Mouse (Mus musculus): ENCODE data around the gene Fut4.

The Fut4 gene

DNA sequence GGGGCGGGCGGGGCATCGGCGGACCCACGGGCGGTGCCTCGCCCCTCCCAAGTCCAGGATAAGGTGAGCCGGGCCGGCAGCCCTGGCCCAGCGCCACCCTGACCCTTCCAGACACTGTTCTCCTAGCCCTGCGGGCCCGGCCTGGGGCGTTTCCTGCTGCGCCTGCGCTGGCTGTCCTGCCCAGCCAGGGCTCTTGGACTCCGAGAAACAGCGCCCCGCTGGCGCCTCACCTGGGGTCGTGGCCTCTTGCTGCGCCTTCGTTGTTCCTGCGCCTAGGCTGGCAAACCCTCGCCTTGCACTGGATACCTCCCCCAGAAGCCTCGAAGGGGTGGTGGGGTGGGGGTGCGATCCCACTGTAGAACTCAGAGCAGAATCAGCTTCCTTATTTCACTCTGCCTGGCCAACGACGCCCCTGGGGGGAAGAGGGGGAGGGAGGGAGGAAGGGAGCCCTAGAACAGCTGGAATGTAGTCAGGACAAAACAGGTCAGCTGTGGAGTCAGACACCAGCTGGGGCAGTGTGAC lies at the start of gene Fut4:
Fut4 (minus strand) TSS at position 393 of the 522 bp plus-strand sequence.
- DNase-seq (ENCODE audit: low read depth, low spot score): no peak

DNA sequence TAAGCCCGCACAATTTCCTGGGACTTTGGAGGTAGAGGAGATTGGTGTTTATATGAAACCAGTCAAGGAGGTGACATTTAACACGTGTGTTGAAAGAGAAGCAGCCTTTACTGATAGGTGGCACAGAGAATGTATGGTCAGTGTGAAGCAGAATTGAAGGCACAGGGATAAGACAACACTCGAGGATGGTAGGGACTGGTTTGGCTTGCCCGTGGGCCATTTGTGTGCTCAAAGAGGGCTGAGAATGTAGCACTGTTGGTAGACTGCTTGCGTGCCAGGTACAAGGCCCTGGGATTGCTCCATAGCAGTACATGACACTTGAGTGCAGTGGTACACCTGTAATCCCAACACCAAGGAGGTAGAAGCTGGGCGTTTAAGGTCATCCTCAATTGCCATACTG lies 35.2 kb upstream of the Fut4 start:
- no peak for DNase-seq (ENCODE audit: low read depth, low spot score)

DNA sequence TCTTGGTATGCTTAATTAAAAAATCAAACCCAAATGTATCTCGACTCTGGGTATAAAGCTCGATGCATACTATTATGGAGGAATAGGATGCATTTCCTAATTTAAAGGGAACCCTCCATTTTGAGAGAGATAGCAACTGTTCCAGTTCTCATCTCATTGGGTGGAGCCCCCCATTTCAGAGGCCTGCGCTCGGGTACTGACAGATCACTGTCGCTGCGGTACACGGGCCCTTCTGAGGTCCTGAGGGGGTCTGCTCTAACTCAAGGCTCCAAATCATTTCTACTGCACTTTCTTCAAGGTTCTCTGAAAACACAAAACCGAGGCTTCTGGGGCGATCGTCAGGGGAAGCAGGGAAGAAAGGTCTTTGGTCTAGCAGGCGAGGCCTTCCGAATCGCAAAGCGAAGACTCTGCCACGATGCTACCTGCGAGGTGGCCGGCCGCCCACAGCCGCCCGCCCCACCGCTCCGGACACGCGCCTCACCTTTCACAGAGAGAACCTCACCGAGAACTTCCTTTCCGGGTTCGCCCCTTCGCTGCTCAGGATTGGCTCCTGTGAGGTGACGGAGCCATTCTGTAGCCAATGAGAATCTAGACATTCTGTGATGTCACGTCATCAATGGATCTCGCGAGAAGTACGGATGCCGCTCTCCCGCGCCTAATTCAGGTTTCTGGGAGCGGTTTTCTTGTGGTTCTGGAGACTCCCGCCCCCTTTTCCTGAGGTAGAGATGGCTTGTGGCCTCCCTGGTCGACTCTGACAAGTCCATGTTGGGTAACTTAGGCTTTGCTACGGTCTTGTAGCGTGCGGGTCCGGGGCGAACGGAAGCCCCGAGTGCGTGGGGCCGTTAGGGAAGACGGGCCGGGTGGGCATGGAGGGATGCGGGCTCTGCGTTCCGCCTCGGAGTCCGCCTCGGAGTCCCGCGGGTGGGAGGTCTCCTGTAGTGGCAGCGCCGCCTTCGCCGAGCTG lies 32.1 kb upstream of the Fut4 start, which contains the start of the genes Mre11a and Ankrd49:
Mre11a (plus strand) TSS at position 616 of the 964 bp plus-strand sequence.
Ankrd49 (minus strand) TSS at position 818 of the 964 bp plus-strand sequence.
- peak; percentile 90 for DNase-seq (ENCODE audit: low read depth, low spot score)

DNA sequence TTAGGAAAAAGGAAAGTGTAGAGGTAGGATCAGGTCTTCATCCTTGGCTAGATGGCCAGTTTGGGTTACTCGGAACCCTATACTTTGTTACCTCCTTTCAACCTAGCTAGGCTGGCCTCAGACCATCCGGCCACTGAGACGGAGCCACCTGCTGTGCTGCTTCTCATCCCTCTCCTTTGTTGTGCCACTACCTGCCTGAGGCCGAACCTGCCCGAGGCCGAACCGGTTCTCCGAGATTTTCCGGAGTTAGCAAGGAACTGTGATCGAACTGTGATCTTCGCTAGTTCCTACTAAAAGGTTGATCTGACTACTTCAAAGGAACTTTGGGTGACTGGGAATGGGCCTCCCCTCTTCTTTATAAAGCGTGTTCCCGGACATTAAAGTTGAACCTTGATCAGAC lies 26.1 kb upstream of the Fut4 start:
- DNase-seq (ENCODE audit: low read depth, low spot score): no peak

DNA sequence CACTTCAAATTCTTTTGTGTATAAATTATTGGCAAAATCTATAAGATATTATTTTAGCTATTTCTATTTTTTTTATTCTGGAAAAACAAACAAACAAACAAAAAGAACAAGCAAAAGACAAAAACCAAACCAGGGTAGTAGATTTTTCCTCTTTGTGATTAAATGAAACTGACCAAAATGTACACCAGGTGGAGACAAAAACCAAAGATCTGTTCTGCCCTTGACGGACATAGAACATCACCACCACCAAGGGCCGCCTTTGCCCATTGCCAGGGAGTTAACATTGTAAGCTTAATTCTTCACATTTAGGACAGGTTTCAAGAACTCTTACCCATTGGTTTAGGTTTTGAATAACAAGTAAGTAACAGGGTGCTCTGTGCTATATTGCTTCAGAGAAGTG lies 21.6 kb upstream of the Fut4 start:
- no peak for DNase-seq (ENCODE audit: low read depth, low spot score)

DNA sequence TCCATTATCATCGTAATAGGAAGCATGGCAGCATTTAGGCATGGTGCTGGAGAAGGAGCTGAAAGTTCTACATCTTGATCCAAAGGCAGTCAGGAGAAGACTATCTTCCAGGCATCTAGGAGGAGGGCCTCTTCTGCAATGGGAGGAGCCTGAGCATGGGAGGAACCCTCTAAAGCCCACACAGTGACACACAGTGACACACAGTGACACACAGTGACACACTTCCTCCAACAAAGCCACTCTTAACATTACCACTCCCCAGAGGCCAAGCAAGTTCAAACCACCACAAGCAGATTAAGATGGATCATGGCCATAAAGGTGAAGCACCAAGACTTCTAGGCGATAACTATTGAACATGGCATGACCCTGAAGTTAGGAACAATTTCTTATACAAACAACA lies 19.9 kb upstream of the Fut4 start:
- no peak for DNase-seq (ENCODE audit: low read depth, low spot score)

DNA sequence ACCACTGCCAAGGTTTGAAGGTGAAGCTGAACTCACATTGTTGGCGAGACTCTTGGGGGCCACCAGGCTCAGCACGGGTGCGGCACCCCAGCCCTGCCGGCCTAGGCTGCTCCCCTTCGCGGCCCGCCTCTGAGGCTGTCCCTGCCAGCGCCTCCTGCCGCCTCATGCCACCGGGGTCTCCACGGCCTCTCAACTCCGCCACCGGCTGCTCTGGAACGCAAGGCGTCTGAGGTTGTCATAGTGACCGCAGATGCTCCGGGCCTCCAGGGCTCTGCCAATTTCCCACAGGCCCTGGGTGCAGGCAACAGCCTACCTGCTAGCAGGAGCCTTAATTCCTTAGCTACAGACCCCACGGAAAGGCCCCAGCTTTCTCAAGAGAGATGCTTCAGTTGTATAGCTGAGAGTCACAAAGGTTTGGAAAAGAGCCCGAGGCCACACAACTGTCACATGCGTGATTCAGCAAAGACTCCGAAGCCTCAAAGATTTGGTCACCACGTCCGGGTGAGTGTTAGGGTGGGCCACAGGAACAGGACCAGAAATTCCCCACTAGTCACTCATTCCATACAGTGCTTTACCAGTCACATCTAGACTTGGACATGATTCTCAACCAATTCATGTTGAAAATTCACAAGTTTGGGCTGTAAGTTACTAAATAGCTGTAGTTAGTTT lies 18.7 kb upstream of the Fut4 start, which contains the start of gene 1700012B09Rik:
1700012B09Rik (minus strand) TSS at position 228 of the 669 bp plus-strand sequence.
- DNase-seq (ENCODE audit: low read depth, low spot score): no peak

DNA sequence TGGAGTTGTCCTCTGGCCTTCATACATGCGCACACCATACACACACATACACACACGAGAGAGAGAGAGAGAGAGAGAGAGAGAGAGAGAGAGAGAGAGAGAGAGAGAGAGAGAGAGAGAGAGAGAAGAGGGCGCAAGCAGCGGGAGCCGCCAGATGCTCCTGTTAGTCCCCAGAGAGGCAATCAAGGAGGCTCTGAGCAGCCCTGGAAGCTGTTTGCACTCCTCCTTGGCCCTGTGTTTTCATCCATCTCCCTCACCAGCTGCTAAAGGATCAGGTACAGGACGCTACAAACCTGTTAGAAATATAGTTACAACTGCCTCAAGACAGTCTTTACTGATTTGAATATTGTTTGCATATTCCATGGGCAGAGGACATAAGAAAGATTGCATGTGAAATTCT lies 17.6 kb upstream of the Fut4 start:
- DNase-seq (ENCODE audit: low read depth, low spot score): no peak

DNA sequence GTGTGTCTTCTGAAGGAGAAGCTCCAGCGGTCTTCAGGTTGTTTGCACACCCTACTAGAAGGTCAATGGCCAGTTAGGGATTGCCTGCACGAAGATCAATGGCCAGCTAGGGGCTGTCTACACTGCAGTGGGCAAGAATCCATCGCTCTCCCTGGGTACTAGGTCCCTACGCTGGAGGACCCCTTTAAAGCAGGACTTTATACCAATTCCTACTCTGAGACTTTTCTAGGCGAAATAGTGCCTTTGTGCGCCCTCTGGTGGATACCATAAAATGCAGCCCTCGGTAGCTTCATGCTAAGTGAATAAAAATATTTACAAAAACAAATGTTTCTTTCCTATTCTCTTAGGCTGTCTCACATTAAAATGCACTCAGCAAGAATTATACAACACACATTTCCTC lies 12.6 kb upstream of the Fut4 start:
- DNase-seq (ENCODE audit: low read depth, low spot score): no peak

DNA sequence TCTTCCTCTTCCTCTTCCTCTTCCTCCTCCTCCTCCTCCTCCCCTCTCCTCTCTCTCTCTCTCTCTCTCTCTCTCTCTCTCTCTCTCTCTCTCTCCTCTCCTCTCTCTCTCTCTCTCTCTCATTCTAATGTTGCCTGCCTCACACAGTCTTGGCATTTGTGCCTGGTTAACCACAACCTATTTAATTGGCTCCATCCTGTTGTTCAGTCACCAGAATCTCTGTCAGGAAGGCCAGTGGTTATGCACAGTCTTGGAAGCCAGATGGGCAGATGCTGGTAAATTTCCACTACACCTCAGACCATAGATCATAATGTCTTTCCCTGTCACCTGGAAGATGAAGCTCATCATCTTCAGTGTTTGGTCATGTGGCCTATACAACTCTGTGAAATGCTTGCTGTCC lies 7.1 kb upstream of the Fut4 start:
- DNase-seq (ENCODE audit: low read depth, low spot score): no peak

DNA sequence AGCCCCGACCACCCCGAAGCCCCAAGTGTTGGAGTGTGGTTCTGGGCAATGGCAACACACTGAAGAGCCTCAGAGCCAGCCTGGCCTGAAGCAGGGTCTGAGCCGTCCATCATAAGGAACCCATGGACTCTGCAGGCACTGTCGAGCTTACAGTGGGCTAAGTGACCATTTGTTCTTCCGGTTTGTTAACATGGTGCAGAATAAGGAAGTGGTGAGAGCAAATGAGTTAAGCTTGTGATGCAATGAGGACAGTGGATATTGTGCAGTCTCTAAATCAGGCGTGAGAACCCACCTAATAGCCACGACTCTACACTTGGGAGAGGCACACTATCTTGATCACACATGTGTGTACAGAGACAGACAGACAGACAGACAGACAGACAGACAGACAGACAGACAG lies 6.4 kb upstream of the Fut4 start:
- DNase-seq (ENCODE audit: low read depth, low spot score): no peak

DNA sequence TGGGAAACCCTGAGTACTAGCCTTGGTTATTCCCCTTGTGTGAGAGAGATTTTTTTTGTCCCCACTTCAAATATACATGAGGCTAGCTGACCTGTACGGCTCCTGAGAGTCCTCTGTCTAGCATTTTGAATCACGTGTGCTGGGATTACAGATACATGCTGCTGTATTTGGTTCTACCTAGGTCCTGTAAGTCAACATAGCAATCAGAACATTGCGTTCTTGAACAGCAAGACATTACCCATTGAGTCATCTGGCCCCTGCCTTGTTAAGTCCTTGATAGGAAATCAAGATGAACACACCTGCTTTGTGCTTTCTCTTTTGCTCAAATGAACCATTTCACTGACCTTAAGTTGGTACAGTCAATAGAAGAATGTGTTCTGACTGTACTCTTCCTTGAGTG lies 2.3 kb upstream of the Fut4 start:
- no peak for DNase-seq (ENCODE audit: low read depth, low spot score)

DNA sequence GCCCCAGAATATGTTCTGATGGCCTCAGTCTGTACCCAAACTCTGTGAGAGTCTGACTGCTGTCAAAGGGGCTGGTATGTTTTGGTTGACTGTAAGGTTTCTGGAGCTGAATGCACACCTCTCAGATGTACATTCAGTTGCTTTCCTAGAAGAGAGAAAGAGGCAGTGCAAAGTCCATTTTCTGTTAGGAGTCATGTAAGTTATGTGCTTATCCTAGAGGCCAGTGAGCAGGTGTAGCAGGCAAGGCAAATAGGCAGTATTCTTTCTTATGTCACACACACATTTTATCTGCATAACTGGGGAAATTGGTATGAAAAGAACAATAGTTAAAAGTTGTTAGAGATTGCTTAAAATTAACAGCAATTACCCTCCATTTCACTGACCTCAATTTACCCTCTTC lies 1.8 kb upstream of the Fut4 start:
- no peak for DNase-seq (ENCODE audit: low read depth, low spot score)

DNA sequence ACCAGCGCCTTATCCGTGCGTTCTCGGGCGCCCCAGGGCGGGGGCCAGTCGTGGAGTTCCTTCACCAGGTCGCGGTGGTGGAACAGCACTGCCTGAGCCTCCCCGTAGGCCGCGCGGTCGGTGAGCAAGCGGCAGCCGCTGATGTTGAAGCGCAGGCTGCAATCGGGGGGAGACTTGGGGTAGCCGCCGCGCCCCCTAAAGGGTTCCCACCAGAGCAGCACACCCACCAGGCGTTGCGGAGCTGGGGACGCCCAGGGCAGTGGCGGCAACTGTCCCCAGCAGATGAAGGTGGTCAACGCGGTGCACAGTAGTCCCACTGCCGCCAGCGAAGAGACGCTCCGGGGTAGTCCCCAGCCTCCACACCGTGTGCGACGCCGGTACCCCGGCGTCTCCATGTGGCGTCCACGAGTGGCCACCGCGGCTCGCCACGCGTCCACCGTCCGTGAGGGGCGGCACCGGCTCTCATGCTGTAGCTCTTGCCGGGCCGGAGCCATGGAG lies 641 bp downstream of the Fut4 start:
- DNase-seq (ENCODE audit: low read depth, low spot score): no peak

DNA sequence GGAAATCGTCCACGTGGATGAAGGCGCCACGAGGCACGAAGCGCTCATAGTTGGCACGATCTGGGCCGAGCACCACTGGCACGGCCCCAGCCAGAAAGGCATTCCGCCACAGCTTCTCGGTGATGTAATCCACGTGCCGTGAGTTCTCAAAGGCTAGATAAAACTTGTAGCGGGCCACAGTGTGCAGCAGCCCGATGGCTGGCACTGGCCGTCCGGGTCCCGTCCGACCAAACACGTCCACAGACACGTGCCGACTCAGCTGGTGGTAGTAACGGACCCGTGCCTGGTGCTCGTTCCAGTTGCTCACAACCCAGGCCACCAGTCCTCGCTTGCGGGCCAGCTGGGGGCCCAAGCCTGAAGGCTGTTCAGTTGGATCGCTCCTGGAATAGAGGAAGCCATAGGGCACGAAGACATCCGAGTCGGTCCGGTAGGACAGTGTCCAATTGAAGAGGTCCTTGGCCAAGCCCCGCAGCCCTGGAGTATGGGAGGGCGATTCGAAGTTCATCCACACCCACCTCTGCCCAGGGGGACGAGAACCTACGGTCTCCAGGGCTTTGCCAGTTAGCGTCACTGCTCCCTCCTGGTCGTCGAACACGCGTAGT lies 1.2 kb downstream of the Fut4 start:
- DNase-seq (ENCODE audit: low read depth, low spot score): no peak

DNA sequence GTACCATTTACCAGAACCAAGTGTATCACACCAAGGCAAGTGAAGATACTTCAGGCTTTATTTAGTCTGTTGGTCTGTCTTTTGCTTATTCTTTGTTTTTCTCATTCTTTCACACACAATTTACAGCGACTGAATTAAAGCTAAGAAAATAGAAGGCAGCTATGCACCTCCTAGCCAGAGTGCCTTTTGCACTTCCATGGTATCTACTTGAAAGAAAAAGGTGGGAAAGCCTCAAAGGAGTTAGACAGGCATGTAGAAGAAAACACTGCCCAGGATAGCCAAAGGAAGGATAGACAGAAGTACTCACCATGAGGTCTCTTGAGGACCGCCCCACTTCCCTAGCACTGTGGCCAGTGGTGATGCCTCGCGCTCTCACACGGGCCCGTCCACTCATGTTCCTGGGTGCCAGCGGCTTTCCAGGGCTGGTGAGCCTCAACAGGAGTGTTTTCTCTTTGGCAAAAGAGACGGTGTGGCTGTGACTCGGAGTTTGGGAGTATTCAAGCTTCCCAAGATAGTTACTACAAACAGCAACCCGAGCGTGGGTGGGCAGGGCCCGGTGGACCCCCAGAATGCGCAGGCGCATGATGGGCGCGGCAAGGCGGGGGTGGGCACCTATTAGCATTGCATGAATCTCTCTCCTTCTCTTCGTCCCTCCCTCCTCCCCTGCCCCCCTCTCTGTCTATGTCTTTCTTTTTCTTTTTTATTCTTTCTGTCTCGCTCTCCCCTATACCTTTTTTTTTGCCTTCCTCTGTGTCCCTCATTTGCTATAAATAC lies 11.9 kb downstream of the Fut4 start, which contains the start of gene Piwil4:
Piwil4 (minus strand) TSS at position 583 of the 774 bp plus-strand sequence.
- DNase-seq (ENCODE audit: low read depth, low spot score): no peak

DNA sequence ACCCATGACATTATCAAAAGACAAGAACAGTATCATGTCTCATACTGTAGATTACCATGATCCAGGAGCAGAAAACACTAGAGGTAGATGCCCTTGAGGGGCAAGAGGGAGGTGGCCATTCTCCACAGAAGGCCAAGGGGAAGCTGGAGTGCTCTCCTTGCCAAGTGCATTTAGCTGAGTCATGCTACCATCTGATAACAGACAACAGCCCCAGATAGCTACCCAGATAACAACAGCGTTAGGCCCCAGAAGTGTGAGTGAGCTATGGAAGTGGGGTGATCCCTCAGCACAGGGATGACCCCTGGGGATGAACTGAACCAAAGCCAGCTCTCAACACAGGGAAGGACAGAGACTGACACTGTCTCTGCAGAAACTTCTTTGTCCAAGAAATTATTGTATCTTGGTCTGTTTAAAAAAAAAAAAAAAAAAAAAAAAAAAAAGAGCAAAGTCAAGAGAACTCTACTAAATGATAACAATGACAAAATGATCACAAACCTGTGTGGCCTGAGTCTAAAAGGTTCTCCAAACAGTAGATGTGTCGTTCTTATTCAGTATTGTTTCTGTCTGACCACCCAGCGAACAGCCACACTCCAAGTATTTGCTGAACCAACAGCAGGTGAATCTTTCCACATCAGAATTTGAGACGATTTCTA lies 12.6 kb downstream of the Fut4 start:
- DNase-seq (ENCODE audit: low read depth, low spot score): no peak

DNA sequence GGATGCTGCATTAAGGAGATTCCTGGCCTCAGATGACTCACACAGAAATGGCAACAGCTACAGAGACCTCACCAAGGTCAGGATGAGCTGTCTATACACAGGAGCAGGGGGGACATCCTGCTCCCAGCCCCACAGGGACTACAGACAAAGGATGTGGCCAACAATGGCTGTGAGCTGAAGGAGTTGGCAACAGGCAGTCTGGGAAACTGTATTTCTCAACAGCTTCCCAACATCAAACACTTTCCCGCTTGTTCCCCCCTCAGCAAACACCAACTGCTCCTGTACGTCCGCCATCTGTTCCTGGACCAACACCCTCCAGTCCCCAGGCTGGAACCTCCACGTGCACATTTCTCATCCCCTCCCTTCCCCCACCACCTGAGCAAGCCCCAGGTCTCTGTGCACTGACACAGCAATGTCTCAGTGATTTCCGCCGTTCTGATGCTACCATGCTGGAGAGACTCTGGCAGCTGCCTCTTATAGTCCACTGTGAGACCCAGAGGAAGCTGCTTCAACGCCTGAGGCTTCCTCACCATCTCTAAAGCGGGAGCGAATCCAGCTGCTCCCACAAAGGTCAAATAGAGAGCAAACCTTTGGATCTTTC lies 21.2 kb downstream of the Fut4 start:
- DNase-seq (ENCODE audit: low read depth, low spot score): no peak

DNA sequence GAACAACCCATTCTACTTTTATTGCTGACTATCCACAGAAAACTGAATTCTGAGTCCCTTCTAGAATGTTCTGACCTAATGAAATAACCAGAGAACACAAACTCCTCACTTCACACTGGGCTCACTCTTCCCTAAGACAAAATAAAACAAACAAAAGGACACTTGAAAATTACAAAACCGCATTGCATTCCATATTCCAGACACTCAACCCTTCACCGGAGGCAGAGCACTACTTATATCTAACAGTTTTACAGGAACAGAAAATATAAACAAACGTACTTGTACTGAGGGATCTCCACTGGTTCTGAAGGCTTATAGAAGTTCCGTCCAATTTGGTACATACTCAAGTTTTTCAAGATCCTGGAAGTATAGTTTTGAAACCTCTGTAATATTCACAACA lies 23.8 kb downstream of the Fut4 start:
- no peak for DNase-seq (ENCODE audit: low read depth, low spot score)

DNA sequence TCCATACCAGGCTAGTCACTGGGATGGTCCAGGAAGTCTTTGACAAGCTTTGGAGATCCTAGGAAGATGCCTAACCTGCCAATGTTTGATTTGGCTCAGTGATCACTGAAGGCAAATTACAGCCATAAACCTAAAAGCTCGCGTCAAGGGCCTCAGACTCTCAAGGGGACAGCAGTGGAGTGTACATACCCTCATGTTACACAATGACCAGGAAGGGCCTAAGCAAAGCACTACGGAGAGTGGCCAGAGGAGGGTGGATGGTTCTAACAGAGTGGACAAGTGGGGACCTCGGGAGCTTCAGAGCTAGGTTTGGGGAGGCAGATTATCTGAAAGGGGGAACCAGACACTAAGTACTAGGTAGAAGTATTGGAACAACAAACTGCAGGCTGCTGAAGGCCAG lies 25.6 kb downstream of the Fut4 start:
- no peak for DNase-seq (ENCODE audit: low read depth, low spot score)
